Mouse (Mus musculus): Measurements from ENCODE around the gene Ubac2. TPM values are rescaled to one million over a fixed set of nuclear protein-coding genes. Genes with fewer than 3 reads are reported as not detected.

The Ubac2 gene
- polyA plus RNA-seq, 1 experiment: 41.4 TPM

DNA sequence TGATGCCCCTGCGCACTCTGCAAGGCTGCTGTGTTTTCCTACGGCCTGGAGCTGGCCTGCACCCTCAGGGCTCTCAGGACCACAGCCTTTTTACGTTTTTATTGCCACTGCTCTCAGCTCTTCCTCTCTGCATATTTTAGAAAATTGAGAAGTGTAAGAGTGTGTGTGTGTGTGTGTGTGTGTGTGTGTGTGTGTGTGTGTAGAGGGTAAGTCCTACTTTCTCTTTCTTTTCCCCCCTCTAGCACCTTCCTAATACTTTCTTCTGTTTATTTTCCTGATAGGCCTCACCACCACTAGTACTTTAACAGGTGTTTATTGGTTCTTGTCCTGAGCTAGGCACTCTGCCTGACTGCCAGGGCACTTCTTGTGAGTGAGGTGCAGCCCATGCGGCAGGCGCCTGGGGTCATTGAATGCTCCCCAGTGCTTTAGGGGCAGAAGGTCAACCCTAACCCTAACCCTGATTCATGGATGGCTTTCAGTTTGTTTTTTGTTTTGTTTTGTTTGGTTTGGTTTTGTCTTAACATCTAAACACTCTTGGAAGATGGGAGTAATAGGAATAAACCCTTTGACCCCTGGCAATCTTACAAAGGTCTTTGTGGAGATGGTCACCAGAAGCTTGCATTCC, 16.2 kb downstream of the Ubac2 start:
- DNase-seq (ENCODE audit: extremely low spot score in 1 of 2, low spot score in 1 of 2): no peak

DNA sequence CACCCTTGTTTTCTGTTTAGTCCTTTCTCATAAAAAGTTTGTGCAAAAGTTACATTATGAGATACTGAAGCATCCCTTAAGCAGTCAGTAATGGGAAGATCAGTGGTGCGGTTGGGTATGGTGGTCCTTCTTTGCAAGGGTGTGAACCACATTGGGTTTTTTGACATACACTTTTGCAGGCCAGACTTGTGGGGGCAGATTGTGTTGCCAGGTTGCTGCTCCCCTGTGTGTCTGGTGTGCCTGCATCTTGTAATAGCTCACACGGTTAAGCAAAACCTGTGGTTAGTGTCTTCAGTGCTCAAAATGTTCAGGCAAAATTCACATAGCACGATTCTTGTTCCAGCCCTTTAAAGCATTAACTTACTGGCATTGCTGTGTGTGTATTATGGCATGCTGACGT, 16.9 kb downstream of the Ubac2 start:
- DNase-seq (ENCODE audit: extremely low spot score in 1 of 2, low spot score in 1 of 2): no peak

DNA sequence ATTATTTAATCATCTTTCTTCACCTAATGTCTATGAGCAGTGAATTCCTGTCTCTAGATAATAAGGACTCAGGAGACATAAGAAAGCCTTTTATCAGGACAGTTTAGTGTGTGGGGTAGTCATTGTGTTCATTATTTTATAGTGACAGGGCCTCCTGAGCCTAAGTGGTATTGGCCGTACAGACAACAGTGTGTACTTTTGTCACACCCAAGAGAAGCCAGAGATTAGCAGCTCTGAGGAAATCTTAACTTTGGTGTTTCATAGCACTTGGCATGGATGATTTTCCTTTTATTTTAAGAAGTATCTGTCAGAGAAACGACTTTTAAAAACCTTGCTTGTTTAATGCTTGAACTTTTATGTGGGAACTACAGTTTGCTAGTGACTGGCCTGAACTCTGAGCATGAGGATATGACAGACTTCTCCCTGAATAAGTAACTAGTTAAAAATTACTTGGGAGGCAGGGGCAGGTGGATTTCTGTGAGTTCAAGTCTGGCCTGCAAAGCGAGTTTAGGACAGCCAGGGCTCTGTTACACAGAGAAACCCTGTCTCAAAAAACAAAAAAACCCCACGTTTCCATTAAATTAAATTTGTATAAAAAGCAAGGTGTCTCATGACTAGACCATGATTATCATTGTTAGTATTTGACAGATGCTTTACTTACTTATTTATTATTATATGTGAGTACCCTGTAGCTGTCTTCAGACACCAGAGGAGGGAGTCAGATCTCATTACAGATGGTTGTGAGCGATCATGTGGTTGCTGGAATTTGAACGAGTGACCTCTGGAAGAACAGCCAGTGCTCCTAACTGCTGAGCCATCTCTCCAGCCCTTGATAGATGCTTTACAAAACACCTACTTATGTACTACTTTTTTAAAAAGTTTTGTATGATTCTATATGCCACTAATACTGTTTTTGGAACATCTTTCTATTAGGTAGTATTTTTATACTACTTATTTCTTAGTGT, 18.0 kb downstream of the Ubac2 start:
- no peak for DNase-seq (ENCODE audit: extremely low spot score in 1 of 2, low spot score in 1 of 2)

DNA sequence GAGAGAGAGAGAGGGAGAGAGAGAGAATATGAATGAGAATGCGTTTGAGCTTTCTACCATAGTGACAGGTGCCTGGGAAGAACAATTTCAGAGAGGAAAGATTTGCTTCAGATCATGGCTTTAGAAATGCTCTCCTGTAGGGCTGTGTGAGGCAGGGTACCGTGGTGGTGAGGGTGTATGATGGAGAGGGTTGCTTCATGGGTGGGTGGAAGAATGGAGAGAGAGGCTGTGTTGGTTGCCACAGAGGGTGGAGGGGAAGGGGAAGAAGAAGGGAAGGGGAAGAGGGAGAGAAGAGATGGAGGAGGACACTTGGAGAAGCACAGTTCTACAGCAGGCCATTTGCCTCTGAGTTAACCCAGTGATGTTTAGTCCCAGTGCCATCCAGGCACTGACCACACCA, 19.4 kb downstream of the Ubac2 start:
- no peak for DNase-seq (ENCODE audit: extremely low spot score in 1 of 2, low spot score in 1 of 2)

DNA sequence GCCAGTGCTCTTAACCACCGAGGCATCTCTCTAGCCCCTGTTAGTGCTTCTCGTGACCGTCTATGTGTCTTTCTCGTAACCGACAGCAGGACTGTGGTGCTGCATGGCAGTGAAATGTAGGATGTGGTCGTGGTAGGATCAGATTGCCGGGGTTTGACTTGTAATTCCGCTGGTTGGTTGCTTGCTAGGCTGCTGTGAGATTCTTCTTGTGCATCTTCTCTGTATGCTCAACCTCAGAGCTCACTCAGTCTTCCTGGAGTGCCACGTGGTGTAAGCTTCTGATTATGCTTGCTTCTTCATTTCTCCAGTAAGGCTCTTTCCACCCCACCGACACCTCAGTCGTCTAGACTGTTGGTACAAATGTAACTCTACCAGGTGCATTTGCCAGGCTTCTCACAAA, 20.1 kb downstream of the Ubac2 start:
- DNase-seq (ENCODE audit: extremely low spot score in 1 of 2, low spot score in 1 of 2): no peak

DNA sequence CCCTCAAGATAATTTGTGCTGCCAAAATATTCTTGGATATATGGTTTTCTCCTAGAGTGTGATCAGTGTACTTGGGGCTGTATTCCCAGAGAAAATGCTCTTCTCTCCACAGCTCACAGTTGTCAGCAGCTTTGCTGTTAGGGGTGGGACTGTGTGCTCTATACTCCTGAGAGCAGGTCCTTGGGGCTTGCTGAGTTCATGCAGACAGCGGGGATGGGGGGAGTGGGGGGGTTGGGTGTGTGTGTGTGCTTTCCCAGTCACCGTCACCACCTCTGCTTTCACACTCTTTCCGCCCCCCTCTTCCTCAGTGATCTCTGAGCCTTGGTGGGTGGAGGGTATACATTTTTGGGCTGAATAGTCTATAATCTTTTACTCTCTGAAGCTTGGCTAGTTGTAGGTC, 20.7 kb downstream of the Ubac2 start:
- no peak for DNase-seq (ENCODE audit: extremely low spot score in 1 of 2, low spot score in 1 of 2)

DNA sequence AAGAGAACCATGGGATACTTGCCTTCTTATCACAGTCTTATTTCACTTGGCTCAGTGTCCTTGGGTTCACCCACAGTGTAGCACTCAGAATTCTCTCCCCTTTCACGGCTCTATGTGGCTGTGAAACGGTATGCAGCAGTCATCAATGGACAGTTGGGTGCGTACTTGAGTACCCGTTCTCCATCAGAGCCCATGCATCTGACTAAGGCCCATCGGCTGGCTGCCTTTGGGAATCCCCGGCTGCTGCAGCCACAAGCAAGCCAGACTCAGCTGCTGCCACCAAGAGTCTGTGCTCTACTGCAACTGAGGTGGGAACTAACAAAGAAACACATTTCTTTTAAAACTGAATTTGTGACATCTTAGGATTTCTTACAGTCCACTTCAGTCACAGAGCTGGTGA, 23.1 kb downstream of the Ubac2 start:
- no peak for DNase-seq (ENCODE audit: extremely low spot score in 1 of 2, low spot score in 1 of 2)

DNA sequence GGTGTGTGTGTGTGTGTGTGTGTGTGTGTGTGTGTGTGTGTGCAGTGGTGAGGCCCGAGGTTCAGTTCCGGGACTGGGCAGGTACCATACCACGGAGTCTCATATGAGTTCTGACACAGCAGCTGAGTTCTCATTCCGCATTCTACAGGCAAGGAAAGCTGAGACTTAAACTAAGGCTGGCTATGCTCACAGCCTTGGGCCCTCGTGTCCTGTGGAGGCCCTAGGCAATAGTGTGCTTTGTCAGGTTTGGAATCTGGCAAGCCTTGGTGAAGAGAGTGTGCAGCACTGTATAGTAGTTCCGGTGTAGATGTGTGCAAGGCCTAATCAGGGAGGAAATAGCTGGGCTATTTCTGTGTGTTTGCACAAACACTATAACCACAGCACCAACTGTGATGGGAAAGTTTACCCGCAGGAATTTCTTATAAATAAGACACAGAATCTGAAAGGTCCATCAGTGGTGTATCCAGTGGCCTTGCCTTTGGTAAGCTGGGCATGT, 25.0 kb downstream of the Ubac2 start:
- no peak for DNase-seq (ENCODE audit: extremely low spot score in 1 of 2, low spot score in 1 of 2)

DNA sequence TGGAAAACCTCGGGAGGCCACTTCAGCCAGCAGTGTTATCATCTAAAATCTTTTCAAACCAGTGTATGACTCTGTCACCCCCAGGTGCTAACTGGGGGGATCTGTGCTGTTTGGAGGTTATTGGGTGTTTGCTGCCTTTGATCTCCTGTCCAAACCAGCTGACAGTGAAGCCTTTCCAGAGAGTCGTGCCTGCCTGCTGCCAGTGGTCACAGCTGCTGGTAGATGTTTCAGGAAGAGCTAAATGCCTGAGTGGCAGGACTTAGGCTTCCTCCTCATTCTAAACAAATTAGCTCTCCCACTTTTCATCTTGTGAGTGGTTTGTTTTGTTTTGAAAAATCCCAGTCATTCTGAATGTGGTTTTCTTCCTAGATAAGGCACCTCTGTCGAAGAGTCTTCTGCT, 26.3 kb downstream of the Ubac2 start:
- DNase-seq (ENCODE audit: extremely low spot score in 1 of 2, low spot score in 1 of 2): no peak

DNA sequence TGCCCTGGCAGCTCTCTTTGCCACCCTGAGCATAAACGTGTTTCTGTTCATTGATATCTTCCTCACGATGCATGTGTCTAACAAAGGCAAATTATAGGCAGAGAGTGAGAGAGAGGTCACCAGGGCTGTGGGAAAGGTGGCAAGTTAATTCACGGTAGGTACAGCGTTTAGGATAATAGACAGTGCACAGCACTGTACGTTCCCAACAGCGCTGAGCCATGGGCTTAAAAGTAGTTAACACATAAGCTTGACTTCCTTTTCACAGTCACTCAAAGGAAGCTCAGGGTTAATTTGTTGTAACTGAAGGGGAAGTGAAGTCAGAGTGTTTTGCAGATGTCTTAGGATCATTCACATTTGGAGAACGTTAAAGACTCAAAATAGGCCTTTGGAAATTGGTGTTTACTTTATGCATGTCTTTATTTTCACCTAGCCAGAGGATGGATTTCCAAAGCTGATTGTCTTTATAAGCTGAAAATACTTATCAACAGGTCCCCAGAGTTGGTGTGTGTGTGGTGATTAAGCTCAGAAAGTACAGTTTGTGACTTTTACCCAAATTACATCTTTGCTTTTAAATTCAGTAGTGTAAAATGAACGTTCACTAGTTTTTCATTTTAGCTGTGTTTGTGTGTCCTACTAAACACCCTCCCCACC, 28.0 kb downstream of the Ubac2 start:
- DNase-seq (ENCODE audit: extremely low spot score in 1 of 2, low spot score in 1 of 2): no peak

DNA sequence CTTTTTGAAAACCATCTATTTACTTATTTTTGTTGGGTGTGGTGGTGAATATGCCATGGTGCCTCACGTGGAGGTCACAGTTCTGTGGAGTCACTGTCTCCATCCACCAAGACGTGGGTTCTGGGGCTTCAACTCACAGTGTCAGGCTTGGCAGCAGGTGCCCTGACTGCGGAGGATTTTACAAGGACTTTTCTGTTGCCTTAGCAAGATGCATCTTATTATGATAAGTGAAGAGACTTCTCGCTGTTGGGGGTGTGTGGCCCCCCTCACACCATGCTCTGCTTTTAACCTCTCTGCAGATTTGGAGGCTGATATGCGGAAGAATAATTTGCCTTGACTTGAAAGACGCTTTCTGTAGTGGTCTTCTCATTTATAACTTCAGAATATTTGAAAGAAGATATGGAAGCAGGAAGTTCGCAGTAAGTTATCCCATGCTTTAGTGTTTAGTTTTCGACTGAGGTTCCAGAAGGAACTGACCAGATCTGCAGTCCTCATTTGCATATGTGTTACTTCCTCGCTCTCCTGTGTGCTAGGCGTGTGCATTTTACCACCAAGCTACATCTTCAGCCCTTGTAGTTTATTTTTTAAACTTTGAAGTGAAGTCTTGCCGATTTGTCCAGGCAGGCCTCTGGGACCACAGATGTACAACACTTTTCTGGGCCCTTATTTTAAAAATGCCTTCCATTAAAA, 28.7 kb downstream of the Ubac2 start:
- DNase-seq (ENCODE audit: extremely low spot score in 1 of 2, low spot score in 1 of 2): no peak

DNA sequence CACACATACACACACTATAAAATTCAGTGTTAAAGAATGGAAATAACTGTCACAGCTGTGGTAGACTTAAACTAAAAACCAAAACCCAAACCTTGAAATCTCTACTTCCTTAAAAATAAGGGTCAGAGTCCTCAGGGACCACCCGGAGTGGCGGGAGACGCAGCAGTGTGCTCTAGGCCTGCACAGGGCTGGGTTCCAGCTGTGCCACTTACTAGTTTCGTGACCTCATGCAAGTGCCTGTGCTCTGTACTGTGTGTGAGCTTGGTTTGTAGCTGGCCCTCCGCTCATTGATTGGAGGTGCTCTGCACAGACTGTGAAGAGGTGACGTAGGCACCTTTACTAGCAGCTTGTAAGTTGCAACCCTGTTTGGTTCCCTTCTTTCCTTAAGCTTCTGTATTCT, 31.4 kb downstream of the Ubac2 start:
- DNase-seq (ENCODE audit: extremely low spot score in 1 of 2, low spot score in 1 of 2): no peak

DNA sequence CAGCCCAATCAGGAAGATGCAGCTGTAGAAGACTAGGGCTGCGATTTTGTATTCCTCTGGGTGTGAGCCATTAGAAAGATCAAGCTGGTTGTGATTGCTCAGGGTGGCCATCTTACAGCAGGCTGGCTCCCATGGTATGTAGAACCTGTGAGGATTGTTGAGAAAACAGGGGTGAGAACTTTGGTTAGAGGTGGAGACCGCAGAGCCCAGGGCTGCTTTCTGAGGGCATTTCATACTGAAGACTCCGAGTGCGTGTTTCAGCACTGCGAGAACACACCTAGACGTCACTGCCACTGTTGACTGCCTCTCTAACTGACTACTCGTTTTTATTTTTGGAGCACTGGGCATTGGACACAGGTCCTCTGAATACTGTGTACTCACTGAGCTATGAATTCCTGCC, 34.1 kb downstream of the Ubac2 start:
- no peak for DNase-seq (ENCODE audit: extremely low spot score in 1 of 2, low spot score in 1 of 2)

DNA sequence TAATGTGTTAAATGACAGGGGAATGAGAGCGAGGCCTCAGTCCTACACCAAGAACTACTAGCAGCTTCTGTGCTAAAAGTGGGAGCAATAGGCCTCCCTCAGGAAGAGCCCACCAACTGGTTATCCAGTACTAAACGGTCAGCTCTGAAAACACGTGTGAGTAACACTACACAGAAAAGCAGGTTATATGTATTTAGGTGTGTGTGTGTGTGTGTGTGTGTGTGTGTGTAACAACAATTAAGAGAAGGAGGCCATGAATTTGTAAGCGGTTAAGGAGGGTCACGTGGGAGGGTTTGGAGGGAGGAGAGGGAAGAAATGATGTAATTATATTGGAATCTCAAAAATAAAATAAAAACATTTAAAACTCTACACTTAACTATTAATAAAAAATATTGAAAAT, 36.7 kb downstream of the Ubac2 start:
- DNase-seq (ENCODE audit: extremely low spot score in 1 of 2, low spot score in 1 of 2): no peak

DNA sequence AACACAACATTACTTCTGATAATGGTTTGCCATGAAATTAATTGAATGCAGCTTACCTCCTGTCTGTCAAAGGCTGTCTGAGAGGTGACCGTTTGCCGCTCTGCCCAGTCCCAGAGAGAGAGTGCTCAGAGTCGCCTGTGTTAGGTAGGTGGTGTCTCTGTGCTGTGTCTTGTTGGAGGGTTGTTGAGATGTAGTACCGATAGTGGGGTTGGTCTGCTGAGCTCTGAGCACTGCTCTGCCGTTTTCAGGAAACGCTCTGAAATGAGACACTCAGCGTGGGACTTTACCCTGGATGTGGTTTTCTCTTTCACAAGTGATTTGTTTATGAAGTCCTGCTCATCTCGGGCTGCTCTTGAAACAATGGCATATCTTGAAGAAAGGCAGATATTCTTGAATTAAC, 37.2 kb downstream of the Ubac2 start, which contains the start of gene Gpr18:
TSS of gene Gpr18 (minus strand) at position 161 of the 400 bp plus-strand sequence.
- no peak for DNase-seq (ENCODE audit: extremely low spot score in 1 of 2, low spot score in 1 of 2)

DNA sequence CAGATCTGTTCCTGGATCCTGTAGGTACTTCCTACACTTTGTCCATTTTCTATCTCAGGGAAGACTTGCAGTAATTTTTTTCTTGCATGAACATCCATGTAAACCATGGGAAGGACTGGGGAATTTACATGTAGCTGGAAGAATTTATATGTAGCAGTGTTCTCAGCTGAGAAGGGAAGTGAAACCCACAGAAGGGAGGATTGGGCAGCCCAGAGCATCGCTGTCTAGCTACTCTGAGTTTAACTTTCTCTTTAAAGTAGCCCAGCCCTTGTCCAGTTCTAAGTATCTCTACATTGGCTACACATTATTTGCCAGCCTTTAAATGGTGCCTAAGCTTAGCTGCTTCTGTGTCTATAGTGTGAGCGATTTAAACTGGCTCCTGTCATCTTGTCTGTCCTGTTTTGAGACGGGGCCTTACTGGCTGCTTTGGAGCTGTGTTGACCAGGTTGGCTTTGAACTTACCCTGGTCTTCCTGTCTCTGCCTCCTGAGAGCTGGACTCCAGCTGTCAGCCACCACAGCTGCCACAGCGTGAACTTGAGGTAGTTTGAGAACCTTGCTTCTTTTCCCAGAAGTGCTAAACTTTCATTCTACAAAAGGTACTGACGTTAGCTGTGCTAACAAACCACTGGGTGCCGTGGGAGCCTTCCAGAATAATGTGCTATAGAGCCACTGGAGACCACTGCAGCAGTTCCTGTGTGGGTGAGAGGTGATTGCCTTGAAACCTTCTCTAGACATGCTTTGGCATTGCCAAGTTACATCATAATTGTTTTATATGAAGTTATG, 38.1 kb downstream of the Ubac2 start:
- no peak for DNase-seq (ENCODE audit: extremely low spot score in 1 of 2, low spot score in 1 of 2)

DNA sequence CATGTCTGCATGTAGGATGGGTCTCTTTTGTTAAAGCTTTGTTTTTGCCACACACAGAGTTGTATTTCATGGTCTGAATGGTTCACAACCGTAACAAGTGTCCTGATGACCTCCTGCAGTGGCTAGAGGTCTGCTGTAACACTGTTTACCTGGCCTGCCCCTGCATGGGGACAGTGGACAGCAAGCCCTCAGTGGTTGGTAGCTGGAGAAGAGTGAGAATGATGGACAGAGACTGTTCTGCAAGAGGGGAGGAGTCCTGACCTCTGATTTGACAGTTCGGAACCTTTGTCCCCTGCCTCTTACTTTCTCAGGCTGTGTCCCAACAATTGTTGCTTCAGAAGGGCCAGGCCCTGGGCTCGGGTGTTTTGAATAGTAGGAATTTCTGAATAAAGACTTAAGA, 39.8 kb downstream of the Ubac2 start:
- no peak for DNase-seq (ENCODE audit: extremely low spot score in 1 of 2, low spot score in 1 of 2)

DNA sequence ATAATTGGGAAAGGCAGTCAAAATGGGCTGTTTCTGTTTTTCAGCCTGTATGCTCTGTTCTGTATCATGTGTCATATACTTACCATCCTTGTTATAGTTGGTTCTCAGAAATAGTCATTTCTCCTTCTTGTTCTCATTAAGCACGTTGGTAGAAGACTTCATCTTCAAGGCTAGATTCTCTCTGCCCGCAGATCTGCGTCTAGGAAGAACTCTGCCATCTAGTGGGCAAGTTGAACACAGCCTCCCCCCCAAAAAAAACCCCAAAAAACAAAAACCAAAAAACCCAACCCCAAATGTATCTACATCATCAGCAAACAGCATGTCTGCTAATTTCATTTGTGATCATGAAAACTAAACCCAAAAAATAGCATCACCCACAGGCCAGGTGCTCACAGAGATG, 41.3 kb downstream of the Ubac2 start:
- DNase-seq (ENCODE audit: extremely low spot score in 1 of 2, low spot score in 1 of 2): peak in 1 of 2 experiments; percentile 45

DNA sequence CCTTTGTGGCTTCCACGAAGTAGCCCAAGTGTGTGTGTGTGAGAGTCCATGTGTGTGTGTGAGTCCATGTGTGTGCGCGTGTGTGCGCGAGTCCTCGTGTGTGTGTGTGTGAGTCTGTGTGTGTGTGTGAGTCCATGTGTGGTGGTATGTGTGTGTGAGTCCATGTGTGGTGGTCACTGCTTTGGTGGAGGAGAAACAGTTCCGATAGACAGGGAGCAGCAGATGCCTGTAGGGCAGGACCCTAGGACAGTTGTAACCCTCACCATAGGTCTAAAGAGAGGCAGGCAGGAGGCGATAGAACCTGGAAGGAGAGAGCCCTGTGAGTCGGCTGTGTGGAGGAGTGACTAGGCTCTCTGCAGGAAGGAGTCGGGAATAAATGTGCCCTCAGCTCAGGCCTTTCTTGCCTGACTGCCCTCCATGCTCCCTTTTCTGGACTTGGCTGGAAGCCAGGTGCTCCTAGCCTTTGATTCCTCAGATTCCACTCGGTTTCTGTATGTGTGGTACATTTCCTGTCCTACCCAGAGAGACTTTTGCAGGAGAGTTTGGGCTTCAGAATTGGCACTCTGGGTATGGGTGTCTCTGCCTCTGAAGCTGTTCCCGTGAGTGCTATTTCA, 42.2 kb downstream of the Ubac2 start:
- no peak for DNase-seq (ENCODE audit: extremely low spot score in 1 of 2, low spot score in 1 of 2)

DNA sequence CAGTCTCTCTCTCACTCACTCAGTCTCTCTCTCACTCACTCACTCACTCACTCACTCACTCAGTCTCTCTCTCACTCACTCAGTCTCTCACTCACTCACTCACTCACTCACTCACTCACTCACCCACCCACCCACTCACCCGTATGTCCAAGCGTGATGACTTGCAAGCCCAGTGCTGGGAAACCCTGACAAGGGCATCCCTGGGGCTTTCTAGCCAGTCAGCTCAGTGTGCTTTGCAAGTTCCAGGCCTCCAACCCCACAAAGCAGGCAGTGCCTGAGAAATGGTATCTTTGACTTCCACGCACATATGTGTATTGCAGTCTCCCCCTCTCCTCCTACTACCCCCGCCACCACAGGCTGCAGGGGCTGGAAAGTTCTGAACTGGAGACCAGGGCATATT, 43.6 kb downstream of the Ubac2 start:
- DNase-seq (ENCODE audit: extremely low spot score in 1 of 2, low spot score in 1 of 2): no peak
